Mouse (Mus musculus) heart, postnatal 25 days (tissue): ENCODE measurements around the gene Gm5565. TPM values are rescaled to one million over a fixed set of nuclear protein-coding genes. Genes with fewer than 3 reads are reported as not detected.
"Not testable (repeated sequence)": the region's sequence is repeated elsewhere in the genome, so short reads cannot be mapped to it uniquely, and the experiment has no call there.

ENCODE experiments used
- DNase-seq: peaks from one replicate; pipeline ENCODE4 v3.0.0; 2022; ENCODE audit warnings: low spot score
- intact Hi-C: fragments of 180-260 bp; cut with DNase I; formaldehyde crosslinking; loops from one replicate; pipeline ENCODE4 v1.15.1; 2025
- total RNA-seq, 2 experiments: library from RNA; stranded (reverse); gene quantifications; 2 replicates each; pipeline ENCODE4 v1.2.3; 2021

Gene Gm5565
- not detected for total RNA-seq

DNA sequence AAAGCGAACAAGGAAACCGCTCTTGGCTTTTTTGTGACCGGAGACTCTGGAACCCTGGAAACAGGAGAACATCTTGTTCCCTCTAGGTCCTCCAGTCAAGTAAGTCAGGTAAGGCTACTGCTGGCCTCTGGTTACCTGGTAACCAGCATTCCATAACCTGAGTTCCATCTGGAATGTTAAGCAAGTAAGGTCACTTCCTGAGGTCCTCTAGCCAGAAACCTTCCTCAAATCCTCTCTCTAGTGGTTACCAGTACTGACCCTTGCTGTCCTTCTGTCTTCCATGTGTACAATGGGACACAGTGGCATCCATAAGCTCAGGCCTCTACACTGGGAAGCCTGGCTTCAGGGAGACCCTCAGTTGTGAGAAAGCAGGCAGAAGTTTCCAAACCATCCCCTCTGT lies at the start of gene Gm5565:
Gm5565 (minus strand) TSS at position 101 of the 400 bp plus-strand sequence.
- intact Hi-C loops, DNase-seq: not testable (repeated sequence)

GRCm38 (mm10) chr5:146205537-146205936 lies 45.2 kb upstream of the Gm5565 start:
- intact Hi-C loops: no loop called here

GRCm38 (mm10) chr5:146203921-146204320 lies 43.6 kb upstream of the Gm5565 start:
- no peak for DNase-seq
- intact Hi-C loops: no loop called here

More at GRCm38 (mm10) chr5:146205537-146205936, 45.2 kb upstream of the Gm5565 start:
- no peak for DNase-seq

DNA sequence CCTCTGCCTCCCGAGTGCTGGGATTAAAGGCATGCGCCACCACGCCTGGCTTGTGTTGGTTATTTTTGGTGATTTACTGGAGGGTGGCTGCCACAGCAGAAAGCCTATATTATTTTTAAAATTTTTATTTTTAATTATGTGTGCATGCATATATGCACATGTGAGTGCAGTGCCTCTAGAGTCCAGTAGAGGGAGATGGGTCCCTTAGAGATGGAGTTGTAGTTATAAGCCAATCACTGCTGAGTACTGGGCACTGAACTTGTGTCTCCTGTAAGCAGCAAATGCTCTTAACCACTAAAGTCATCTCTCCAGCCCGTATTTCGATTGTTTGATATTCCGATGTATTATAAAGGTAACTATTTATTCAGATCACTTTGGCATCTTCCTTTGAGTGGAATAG lies 40.2 kb upstream of the Gm5565 start:
- intact Hi-C loops: no loop called here
- DNase-seq: no peak

- intact Hi-C loops: no loop called here
- DNase-seq: no peak
These were observed 39.2 kb upstream of the Gm5565 start for GRCm38 (mm10) chr5:146199540-146199939.

DNA sequence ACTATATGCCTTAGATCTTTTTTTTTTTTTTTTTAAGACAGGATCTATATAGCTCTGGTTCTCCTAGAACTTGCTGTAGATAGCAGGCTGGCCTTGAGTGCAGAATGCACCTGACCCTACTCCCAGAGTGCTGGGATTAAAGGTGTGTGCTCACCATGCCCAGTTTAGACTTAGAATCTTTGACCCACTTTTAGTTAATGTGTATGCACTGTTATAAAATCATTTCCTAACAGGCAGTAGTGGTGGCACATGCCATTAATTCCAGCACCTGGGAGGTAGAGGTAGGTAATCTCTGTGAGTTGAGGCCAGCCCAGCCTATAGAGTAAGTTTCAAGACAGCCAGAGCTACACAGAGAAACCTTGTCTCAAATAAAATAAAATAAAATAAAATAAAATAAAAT lies 38.7 kb upstream of the Gm5565 start:
- intact Hi-C loops: no loop called here
- DNase-seq: no peak

GRCm38 (mm10) chr5:146193360-146193759 lies 33.0 kb upstream of the Gm5565 start:
- intact Hi-C loops: no loop called here
- DNase-seq: no peak

GRCm38 (mm10) chr5:146190501-146191269 lies 30.3 kb upstream of the Gm5565 start:
- DNase-seq: no peak
- intact Hi-C loops: no loop called here

- intact Hi-C loops: no loop called here
These were observed 29.8 kb upstream of the Gm5565 start for GRCm38 (mm10) chr5:146190093-146190492.

GRCm38 (mm10) chr5:146188712-146189111 lies 28.4 kb upstream of the Gm5565 start:
- intact Hi-C loops: no loop called here
- no peak for DNase-seq

More at GRCm38 (mm10) chr5:146190093-146190492, 29.8 kb upstream of the Gm5565 start:
- DNase-seq: no peak

GRCm38 (mm10) chr5:146188144-146188543 lies 27.8 kb upstream of the Gm5565 start:
- intact Hi-C loops: no loop called here
- no peak for DNase-seq

DNA sequence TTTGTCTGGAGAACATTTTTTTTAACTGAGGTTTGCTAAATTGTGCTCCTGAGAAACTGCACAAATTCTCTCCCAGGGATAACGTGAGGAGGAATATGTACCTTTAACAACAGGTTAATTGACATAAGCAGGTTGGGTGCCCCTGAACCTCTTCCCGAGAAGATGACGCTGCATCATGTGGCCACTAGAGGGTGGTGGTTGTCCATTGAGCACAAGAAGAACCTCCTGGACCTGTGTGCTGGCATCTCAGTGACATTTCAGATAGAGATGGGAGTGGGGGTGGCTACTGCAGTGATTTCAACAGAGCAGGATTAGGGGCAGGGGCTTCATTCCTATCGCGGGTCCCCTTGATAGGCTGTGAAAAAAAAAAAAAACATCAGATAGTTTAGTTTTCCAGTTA lies 27.1 kb upstream of the Gm5565 start:
- peak; percentile 11 for DNase-seq
- intact Hi-C loops: loop anchor here (1.0 kb wide), 1 partner anchor 116 kb away; no protein-coding TSS in a partner anchor

- intact Hi-C loops, DNase-seq: not testable (repeated sequence)
These were observed 24.9 kb upstream of the Gm5565 start, which contains the start of gene 1700001J03Rik for GRCm38 (mm10) chr5:146185204-146185603. Gene 1700001J03Rik (minus strand): TSS chr5:146185304.

GRCm38 (mm10) chr5:146172744-146173143 lies 12.4 kb upstream of the Gm5565 start:
- intact Hi-C loops, DNase-seq: not testable (repeated sequence)

GRCm38 (mm10) chr5:146170621-146171020 lies 10.3 kb upstream of the Gm5565 start, which contains the start of gene Gm6309:
Gene Gm6309 (minus strand): TSS chr5:146170721.
- intact Hi-C loops, DNase-seq: not testable (repeated sequence)

DNA sequence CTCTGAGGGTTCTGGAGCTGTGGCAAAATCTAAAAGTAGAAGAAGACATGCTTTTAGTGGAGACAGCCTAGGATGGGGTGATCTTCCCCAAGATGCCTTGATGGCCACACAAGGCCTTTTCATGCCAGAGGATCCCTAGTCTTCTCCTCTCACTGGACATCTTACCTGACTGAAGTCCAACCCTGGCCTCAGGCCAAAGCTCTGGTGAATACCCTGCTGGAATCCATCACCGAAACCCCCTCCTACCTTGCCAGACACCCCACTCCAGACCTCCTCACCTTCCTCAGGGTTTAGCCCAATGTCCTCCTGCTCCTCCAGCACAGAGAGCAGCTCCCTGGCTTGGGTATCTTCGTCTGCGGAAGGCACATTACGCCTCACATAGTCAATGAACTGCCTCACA lies 2.0 kb downstream of the Gm5565 start:
- intact Hi-C loops, DNase-seq: not testable (repeated sequence)

GRCm38 (mm10) chr5:146150454-146150853 lies 9.9 kb downstream of the Gm5565 start:
- no peak for DNase-seq
- intact Hi-C loops: no loop called here

- DNase-seq: no peak
- intact Hi-C loops: no loop called here
These were observed 12.4 kb downstream of the Gm5565 start for GRCm38 (mm10) chr5:146147903-146148302.
